Mouse (Mus musculus) megakaryocyte, embryonic 14.5 days (primary cell): Measurements from ENCODE around the gene Olfr288.

ENCODE experiments used
- FLI1 ChIP-seq: IDR thresholded peaks from 2 replicates; pipeline ENCODE4 v1.6.1; 2012; ENCODE audit warnings: low read length, inconsistent platforms, mixed read lengths
- GATA1 ChIP-seq: IDR thresholded peaks from 3 replicates; pipeline ENCODE4 v1.6.1; 2012; ENCODE audit warnings: mixed read lengths, low read length, inconsistent platforms, borderline replicate concordance

DNA sequence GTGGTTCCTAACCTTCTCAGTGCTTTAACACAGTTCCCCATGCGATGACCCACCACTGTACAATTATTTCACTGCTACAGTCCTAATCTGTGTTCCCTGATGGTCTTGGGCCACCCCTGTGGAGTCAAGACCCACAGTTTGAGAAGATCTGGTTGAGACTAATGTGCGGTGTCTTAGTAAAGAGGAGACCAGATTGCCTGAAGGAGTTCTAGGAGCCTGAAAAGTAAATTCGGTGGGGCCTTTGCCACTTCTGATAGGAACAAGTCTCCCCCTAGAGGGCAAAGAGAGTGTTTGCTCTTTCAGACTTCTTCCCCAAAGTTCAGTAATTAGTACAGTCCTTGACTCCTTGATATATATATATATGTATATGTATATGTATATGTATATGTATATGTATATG, 41.7 kb downstream of the Olfr288 start:
- TF ChIP-seq GATA1 (no peak), FLI1 (no peak)
